Mouse (Mus musculus): Measurements from ENCODE around the gene Ank.

Ank gene

DNA sequence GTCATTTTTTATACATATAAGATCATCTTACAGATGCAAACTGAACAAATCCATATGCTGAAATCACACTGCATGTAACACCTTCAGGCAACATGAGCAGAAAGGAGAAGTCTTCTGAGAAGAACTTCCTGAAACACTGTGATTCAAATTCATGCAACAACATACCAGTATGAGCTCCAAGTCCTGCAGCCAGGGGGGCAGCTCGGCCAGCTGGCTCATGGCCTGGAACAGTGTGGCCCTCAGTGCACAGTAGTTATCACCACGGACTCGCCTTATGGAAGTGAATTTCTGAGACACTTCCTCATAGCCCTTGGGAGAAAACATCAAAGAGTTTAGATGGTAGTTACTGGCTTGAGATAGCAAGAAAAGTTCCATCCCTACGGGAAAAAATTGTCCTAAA lies 149.7 kb downstream of the Ank start:
- no peak for DNase-seq

- DNase-seq = no peak
These were observed 150.8 kb downstream of the Ank start for GRCm38 (mm10) chr15:27617227-27617626.

- no peak for DNase-seq
These were observed 152.5 kb downstream of the Ank start for GRCm38 (mm10) chr15:27618778-27619533.

GRCm38 (mm10) chr15:27619683-27620082 lies 153.2 kb downstream of the Ank start:
- no peak for DNase-seq

DNA sequence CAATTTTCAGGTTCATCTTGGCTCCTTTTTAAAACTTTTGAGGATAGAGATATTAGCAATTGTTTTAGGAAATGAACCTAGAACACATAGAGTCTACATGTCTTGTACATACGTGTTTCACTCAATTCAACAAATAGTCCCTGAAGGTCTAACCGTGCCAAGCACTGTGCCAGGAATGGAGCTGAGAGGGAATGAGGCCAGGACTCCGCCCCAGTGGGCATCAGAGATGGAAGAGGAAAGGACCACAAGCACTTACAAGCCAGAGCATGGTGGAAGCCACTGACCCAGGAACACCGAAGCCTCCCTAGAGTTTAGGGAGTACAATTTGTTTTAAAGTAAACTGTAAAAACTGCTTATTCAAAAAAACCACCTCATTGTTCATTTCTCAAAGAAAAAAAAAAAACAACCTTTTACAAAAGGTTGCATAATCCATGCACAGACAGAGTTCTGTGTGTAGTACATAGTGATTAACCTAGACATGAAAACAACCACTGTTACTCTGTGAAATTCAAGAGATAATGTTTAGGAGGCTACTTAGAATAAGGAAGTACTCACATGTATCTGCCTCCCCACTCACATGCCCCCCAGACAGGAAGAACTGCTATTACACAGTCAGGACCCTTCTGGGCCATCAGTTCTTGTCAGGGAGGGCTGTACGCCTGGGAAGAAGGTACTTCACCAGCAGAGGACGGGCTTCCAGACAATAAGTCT lies 154.2 kb downstream of the Ank start:
- no peak for DNase-seq

DNA sequence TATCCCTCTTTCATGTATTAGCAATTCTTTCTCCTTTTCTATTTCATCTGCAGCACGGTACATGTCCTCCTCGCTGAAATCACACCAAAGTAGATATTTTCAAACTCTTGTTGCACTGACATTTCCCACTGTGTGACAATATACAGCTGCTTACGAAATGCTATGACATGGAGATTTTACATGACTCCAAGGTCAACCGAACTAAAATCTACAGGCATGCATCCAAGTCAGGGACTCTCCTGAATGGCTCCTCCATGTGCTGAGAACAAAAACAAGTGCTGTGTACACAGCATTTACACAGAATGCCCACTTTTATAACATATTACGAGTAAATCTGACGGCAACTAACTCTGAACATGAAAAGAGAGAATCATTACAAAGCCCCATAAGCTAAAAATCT lies 156.8 kb downstream of the Ank start:
- DNase-seq = no peak

DNA sequence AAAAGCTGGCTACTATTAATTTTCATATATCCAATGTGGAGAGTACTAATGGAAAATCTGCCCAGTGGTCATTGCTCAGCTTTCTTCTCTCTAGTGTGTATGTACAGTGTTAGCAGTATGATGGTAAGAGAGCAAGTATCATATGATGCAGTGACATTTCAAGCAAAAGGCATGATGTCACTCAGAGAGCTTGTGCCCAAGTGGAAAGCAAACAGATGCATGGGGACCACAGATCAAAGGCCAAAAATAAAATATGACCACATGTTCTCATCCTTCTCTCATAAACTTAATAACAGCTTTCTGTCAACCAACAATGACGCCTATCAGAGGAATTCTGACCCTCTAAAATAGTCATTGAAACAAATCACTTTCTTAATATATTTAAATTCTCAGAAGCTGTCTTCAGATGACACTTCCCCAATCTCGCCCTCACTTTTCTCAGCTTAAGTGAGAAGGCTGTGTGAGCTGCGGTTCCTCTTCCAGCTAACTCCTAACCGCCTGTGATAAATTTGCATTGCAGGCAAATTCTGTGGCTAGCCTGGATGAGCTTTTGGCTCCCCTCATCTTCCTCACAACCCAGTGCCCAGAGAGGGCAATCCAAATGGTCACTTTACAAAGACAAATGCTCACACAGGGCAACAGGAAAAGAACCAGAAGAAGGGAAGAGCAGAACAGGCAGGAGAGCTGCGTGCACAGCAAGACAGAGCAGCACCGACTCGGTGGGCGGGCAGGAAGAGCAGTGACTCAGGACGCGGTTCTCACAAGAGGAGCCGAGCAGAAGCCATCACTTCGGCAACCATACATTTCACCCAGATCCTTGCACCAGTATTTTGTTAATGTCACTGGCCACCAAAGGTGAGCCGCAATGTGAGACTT lies 158.8 kb downstream of the Ank start:
- DNase-seq = no peak

DNA sequence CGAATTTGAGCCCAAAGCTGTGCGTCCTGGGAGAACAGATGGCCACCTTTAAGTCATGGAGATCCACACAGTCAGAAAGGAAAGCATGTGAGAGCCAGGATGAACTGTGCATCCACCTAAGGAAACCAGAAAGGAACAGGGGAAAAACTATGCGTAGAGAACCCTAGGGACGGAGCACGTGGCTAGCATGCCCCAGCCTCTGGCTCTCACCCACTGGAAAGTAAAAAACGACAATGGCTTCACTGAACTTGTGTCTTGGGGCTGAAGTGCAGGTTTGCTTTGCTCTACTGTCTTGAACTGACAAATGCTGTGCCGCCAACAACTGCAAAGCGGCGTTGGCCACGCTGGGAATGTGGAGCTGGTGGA lies 159.4 kb downstream of the Ank start:
- no peak for DNase-seq

- no peak for DNase-seq
These were observed 159.8 kb downstream of the Ank start for GRCm38 (mm10) chr15:27626314-27626713.

GRCm38 (mm10) chr15:27627794-27628193 lies 161.3 kb downstream of the Ank start:
- DNase-seq = no peak

- DNase-seq = no peak
These were observed 162.6 kb downstream of the Ank start for GRCm38 (mm10) chr15:27629046-27629445.

DNA sequence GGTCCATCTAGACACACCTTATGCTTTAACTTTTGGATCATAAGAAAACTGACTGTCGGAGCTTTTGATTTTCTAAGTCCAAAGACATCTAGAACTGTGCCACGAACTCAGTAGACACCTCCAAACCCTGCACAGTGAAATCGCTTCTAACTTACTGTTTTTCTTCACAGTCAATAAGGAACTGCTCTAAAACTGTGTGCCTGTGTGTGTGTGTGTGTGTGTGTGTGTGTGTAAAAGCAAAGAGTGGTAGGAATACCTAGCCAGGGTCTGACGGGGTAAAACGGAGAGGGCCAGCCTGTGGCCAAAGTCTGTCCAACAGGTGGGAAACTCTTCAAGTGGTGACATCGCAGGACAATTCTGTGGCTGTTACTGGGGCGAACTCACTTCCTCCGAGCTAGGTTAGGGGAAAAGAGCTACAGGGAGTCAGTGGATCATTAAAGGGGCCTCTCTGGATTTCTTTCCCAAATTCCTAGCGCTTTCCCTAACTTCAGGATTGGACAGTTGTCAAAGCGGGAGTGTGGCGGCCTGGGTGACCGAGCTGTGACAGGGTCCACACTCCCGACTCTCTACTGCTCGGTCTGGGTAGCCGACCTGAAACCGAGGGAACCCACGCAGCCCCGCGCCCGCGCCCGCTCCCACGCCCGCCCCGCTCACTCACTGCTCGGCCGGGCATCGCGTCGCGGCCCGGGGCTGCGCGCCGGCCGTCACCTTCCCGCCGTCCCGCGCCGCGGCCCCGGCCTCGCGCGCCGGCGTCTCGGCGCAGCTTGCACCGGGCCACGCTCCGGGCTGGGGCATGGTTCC lies 163.5 kb downstream of the Ank start:
- peak; percentile 26 for DNase-seq

- DNase-seq = peak; percentile 99
These were observed 164.3 kb downstream of the Ank start, which contains the start of gene Otulin for GRCm38 (mm10) chr15:27630601-27631383. Gene Otulin, minus strand, starts transcription at chr15:27630693.

DNA sequence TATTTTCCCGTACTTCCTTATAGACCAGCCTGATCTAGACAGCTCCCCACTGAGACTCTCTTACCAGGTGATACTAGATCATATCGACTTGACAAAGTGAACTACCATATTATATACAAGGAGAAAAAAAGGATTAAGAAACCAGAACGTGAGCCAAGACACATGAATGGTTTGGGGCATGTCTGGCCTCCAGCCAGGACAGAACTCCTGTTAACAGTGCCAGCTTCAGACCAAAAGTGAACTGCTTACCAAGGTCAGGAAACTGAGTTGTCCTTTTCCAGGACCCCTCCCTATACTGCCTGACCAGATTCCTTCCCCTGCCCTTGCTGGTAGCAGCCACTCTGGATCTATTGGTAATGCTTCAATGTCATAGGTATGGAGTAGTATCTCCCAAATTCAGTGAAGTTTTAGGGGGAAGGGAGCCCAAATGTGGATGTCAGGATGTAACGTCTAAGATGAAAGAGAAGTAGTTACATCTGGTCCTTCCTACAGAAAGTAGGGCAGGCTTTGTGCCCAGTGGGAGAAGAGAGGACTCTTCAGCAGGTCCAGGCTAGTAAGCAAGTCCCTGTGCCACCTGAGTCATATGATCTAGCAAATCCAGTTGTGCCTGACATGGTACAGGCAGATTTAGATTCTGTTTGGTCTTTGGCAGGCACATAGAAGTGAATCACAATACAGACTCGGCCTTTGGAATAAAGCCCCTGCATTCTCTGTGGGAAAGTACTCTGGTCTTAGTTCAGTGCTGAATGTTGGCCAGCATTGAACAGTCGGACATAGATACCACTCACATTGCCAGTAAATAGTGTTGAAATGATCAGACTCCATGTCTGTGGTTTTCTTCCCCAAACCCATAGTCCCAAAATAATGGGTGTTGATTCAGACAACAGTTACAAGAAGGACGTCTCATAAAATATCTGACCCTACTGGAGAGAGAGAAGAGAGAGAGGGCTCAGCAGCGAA lies 167.7 kb downstream of the Ank start:
- DNase-seq = no peak

- DNase-seq = no peak
These were observed 174.7 kb downstream of the Ank start for GRCm38 (mm10) chr15:27641171-27641570.

- peak; percentile 10 for DNase-seq
These were observed 176.4 kb downstream of the Ank start for GRCm38 (mm10) chr15:27642895-27643294.

Measured in embryo, embryonic 11 days (tissue).